Mouse (Mus musculus) brain, embryonic 14.5 days (tissue): ENCODE data around the gene Ren1.

ENCODE experiments used
- CTCF ChIP-seq: fragments of 200-500 bp; IDR thresholded peaks from 2 replicates; pipeline ENCODE4 v1.5.1; 2012; ENCODE audit warnings: inconsistent platforms, mild to moderate bottlenecking, moderate library complexity, borderline replicate concordance; ENCODE audit not compliant: insufficient read depth, insufficient read length; ENCODE audit errors: extremely low read depth
- POLR2A ChIP-seq: fragments of 200-500 bp; IDR thresholded peaks from 2 replicates; pipeline ENCODE4 v1.6.1; 2012; ENCODE audit warnings: mild to moderate bottlenecking, inconsistent platforms, borderline replicate concordance; ENCODE audit not compliant: poor library complexity, insufficient read depth, insufficient read length, severe bottlenecking; ENCODE audit errors: extremely low read depth

- no peak for TF ChIP-seq POLR2A
- TF ChIP-seq CTCF = no peak
Measured at GRCm38 (mm10) chr1:133394702-133395101, 44.4 kb downstream of the Ren1 start.
